Mouse (Mus musculus): Measurements from ENCODE around the gene Nxf2. TPM values are rescaled to one million over a fixed set of nuclear protein-coding genes. Genes with fewer than 3 reads are reported as not detected.
"Not testable (repeated sequence)": the region's sequence is repeated elsewhere in the genome, so short reads cannot be mapped to it uniquely, and the experiment has no call there.

The Nxf2 gene
- polyA plus RNA-seq, 1 experiment from 2014 or later = 0.28 TPM

DNA sequence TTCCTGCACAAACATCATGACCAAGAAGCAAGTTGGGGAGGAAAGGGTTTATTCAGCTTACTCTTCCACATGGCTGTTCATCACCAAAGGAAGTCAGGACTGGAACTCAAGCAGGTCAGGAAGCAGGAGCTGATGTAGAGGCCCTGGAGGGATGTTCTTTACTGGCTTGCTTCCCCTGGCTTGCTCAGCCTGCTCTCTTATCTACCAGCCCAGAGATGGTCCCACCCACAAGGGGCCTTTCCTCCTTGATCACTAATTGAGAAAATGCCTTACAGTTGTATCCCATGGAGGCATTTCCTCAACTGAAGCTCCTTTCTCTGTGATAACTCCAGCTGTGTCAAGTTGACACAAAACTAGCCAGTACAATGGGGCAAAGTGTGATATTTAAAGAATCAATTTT, 49.2 kb downstream of the Nxf2 start:
- not testable (repeated sequence) for H3K4me1 ChIP-seq; ATAC-seq (ENCODE audit: low FRiP score)

DNA sequence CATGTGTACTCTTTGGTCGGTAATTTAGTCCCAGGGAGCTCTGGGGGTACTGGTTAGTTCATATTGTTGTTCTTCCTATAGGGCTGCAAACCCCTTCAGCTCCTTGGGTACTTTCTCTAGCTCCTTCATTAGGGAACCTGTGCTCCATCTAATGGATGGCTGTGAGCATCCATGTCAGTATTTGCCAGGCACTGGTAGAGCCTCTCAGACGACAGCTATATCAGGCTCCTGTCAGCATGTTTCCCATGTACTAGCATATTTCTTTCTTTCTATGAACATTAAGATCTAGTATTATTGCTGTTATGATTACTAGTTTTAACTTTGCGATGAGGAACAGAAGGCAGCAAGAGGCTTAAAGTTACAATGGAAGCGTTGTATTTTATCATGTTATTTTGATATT, 49.7 kb downstream of the Nxf2 start:
- Histone ChIP-seq H3K4me2 (no peak overlapping the region), H3K4me1 (no peaks in the 10 kb centered on the region), H3K4me3 (replicated peaks) (no peak overlapping the region), H3K9ac (no peak overlapping the region), H3K27me3 (no peaks in the 10 kb centered on the region), H3K36me3 (replicated peaks) (no peaks in the 10 kb centered on the region), H3K9me3 (no peaks in the 10 kb centered on the region), H3K27ac (no peak overlapping the region)
- no peak for ATAC-seq (ENCODE audit: low FRiP score)
- WGBS = 65% methylated on average over 4 of the region's 4 CpGs

More for the DNA sequence above, 49.2 kb downstream of the Nxf2 start:
- H3K9me3 ChIP-seq; H3K4me3 ChIP-seq (replicated peaks); H3K36me3 ChIP-seq (replicated peaks); H3K27ac ChIP-seq; H3K9ac ChIP-seq; H3K4me2 ChIP-seq; H3K27me3 ChIP-seq: not testable (repeated sequence)

DNA sequence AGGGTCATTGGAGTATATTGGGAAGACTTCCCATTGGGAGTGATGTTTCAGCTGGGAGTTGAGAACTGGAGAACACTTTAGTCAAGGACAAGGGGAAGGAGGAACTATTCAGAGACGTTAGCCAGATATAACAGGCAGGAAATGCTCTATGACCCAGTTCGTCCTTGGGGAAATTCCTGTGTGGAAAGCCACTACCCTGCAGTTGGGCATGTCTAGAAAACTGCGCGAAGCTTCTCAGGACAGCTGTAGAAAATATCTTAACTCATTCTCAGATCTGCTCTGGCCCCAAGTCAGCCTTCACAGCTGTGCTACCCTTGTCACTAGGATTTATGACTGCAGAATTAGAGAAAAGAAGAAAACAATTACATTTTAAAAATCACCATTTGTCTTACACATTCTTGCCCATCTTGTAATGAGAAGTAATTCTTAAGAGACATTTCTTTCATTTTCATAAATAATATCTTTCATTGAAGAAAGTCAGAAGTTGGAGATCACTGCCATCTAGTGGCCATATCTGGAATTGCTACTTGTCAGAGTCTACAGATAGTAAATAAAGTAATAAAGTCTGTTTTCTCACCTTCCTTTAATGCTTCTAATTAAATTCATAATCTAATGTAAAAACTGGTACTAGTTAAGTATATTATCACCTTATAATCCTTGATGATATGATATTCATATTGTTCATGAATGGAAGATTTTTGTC, 51.2 kb downstream of the Nxf2 start:
- 46% methylated on average over 4 of the region's 4 CpGs for WGBS
- H3K9ac ChIP-seq = no peak overlapping the region
- H3K4me1 ChIP-seq = no peaks in the 10 kb centered on the region
- H3K27ac ChIP-seq = no peak overlapping the region
- no peaks in the 10 kb centered on the region for H3K27me3 ChIP-seq
- no peaks in the 10 kb centered on the region for H3K36me3 ChIP-seq (replicated peaks)
- H3K4me2 ChIP-seq = no peak overlapping the region
- H3K9me3 ChIP-seq = no peaks in the 10 kb centered on the region
- H3K4me3 ChIP-seq (replicated peaks) = no peak overlapping the region
- ATAC-seq (ENCODE audit: low FRiP score) = no peak

DNA sequence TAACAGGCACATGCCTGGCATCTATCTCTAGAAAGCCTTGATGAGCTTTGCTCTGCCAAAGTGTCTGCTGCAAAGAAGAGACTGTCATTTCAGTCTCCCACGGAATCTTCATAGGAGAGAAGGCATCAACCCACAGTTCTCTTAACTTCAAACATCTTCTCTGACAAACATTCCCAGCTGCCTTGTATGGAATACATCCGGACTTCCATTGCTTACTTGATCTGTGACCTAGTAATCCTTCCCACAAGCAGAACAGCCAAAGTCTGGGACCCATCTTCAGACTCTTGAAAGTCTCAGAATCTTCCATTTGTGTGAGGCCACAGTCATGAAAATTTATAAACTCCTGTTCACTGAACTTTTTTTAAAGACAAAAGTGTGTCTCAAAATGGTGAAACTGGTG, 51.7 kb downstream of the Nxf2 start:
- Histone ChIP-seq H3K4me1 (no peaks in the 10 kb centered on the region), H3K27me3 (no peaks in the 10 kb centered on the region), H3K9me3 (no peaks in the 10 kb centered on the region), H3K4me2 (no peak overlapping the region), H3K4me3 (replicated peaks) (no peak overlapping the region), H3K36me3 (replicated peaks) (no peaks in the 10 kb centered on the region), H3K27ac (no peak overlapping the region), H3K9ac (no peak overlapping the region)
- WGBS = 71% methylated on average over 2 of the region's 2 CpGs
- ATAC-seq (ENCODE audit: low FRiP score) = no peak

- Histone ChIP-seq H3K4me3 (replicated peaks) (no peak overlapping the region), H3K36me3 (replicated peaks) (no peaks in the 10 kb centered on the region), H3K9ac (no peak overlapping the region), H3K27ac (no peak overlapping the region), H3K4me1 (no peaks in the 10 kb centered on the region), H3K27me3 (0 out of 2 replicates have a peak, but pooled peaks cover 4% of the 10 kb centered on the region), H3K9me3 (no peaks in the 10 kb centered on the region), H3K4me2 (no peak overlapping the region)
- WGBS = 73% methylated on average over 4 of the region's 4 CpGs
- ATAC-seq (ENCODE audit: low FRiP score) = no peak
These were observed 54.2 kb downstream of the Nxf2 start for GRCm38 (mm10) chrX:134910345-134910744.

Other genes with a start within 250 kb of the Nxf2 start
- gene Armcx1, start 246.8 kb downstream of the Nxf2 start, polyA plus RNA-seq (2016; fragmentation: Nextera tagmentation; extraction: Ambion mirVana) = 61.8 and 64.7 TPM in 2 replicates
- 21.9 and 23.6 TPM in 2 replicates for gene Armcx6, start 213.3 kb downstream of the Nxf2 start, polyA plus RNA-seq (2016; fragmentation: Nextera tagmentation; extraction: Ambion mirVana)
- gene Armcx3, start 208.2 kb downstream of the Nxf2 start, polyA plus RNA-seq (2016; fragmentation: Nextera tagmentation; extraction: Ambion mirVana) = 72.7 and 72.9 TPM in 2 replicates
- 72.8 and 77.5 TPM in 2 replicates for gene Armcx2, start 155.5 kb downstream of the Nxf2 start, polyA plus RNA-seq (2016; fragmentation: Nextera tagmentation; extraction: Ambion mirVana)
- gene Zmat1, start 44.5 kb upstream of the Nxf2 start, polyA plus RNA-seq (2016; fragmentation: Nextera tagmentation; extraction: Ambion mirVana) = 6.3 and 6.7 TPM in 2 replicates
- gene Gm15023, start 212.9 kb upstream of the Nxf2 start, polyA plus RNA-seq (2016; fragmentation: Nextera tagmentation; extraction: Ambion mirVana) = not detected in 2 replicates
- 7.4 and 7.9 TPM in 2 replicates for gene Tceal6, start 245.9 kb upstream of the Nxf2 start, polyA plus RNA-seq (2016; fragmentation: Nextera tagmentation; extraction: Ambion mirVana)

All from forebrain, embryonic 12.5 days (tissue).